Mouse (Mus musculus): ENCODE measurements around the gene Tgfb3.

DNA sequence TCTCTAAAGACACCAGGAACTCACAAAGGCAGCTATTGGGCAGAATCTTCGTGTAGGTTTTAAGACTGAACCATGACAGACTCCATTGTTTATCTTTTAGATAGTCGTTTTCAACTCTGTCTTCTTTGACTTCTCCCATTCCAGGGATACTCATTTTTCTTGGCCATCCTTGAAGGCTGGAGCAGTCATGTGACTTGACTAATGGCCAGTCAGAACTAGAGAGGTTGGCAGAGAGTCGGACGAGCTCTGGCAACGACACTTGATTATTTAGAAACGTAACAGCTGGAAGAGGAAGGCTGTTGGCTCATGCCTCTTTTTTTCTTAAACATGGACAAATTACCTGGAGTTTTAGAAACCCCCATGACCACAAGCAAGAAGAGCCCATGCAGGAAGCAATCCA, 19.5 kb downstream of the Tgfb3 start:
- TF ChIP-seq POLR2A (IDR thresholded peaks at IDR 0.05; ENCODE audit: low read depth, low read length) (no peak), CTCF (IDR thresholded peaks at IDR 0.05; ENCODE audit: borderline replicate concordance, insufficient read depth, low read length) (no peak)
